Mouse (Mus musculus) neural tube, embryonic 12.5 days (tissue): ENCODE results near the gene Col5a3. TPM values are rescaled to one million over a fixed set of nuclear protein-coding genes. Genes with fewer than 3 reads are reported as not detected.

Source experiments
- polyA plus RNA-seq: library from polyadenylated mRNA; unstranded; fragments of >200 nt; fragmentation: Nextera tagmentation; extraction: Ambion mirVana; gene quantifications from 2 replicates; pipeline ENCODE4 v1.2.1, GENCODE M21; 2016

Col5a3 gene
- polyA plus RNA-seq, 1 experiment from 2014 or later, result 0.75 TPM

Other genes with a start within 250 kb of the Col5a3 start
- 28.4 and 29.3 TPM in 2 replicates for gene Zfp846, start 233.8 kb downstream of the Col5a3 start, polyA plus RNA-seq
- gene Ubl5, start 172.2 kb downstream of the Col5a3 start, polyA plus RNA-seq, result 463 and 477 TPM in 2 replicates
- 19.4 and 19.9 TPM in 2 replicates for gene Fbxl12, start 170.3 kb downstream of the Col5a3 start, polyA plus RNA-seq
- gene Pin1, start 163.0 kb downstream of the Col5a3 start, polyA plus RNA-seq, result 52.8 and 56.0 TPM in 2 replicates
- 89.8 and 93.4 TPM in 2 replicates for gene Olfm2, start 68.7 kb downstream of the Col5a3 start, polyA plus RNA-seq
- not detected in 2 replicates for gene Rdh8, start 3.4 kb upstream of the Col5a3 start, polyA plus RNA-seq
- 1.4 and 1.6 TPM in 2 replicates for gene A230050P20Rik, start 53.6 kb upstream of the Col5a3 start, polyA plus RNA-seq
- gene Angptl6, start 64.7 kb upstream of the Col5a3 start, polyA plus RNA-seq, result 5.8 and 6.7 TPM in 2 replicates
- gene Ppan, start 73.1 kb upstream of the Col5a3 start, polyA plus RNA-seq, result 54.1 and 58.6 TPM in 2 replicates
- gene Eif3g, start 83.6 kb upstream of the Col5a3 start, polyA plus RNA-seq, result 301 and 309 TPM in 2 replicates
- gene Dnmt1, start 144.8 kb upstream of the Col5a3 start, polyA plus RNA-seq, result 89.4 and 92.4 TPM in 2 replicates
- gene S1pr2, start 161.7 kb upstream of the Col5a3 start, polyA plus RNA-seq, result 17.7 and 19.5 TPM in 2 replicates
- 116 and 121 TPM in 2 replicates for gene Mrpl4, start 187.7 kb upstream of the Col5a3 start, polyA plus RNA-seq
- 5.0 and 5.8 TPM in 2 replicates for gene Icam1, start 200.9 kb upstream of the Col5a3 start, polyA plus RNA-seq
- 1.6 and 2.1 TPM in 2 replicates for gene Icam4, start 214.3 kb upstream of the Col5a3 start, polyA plus RNA-seq
- 0.14 and 0.15 TPM in 2 replicates for gene Icam5, start 217.0 kb upstream of the Col5a3 start, polyA plus RNA-seq